Mouse (Mus musculus) small intestine, adult 2 months (tissue): ENCODE results near the gene Rnf216.

Experiments
- CTCF ChIP-seq: fragments of 200-500 bp; IDR thresholded peaks from 2 replicates; pipeline ENCODE4 v1.5.1; 2012; ENCODE audit warnings: low read depth, mild to moderate bottlenecking, control low read depth, inconsistent platforms, low read length, moderate library complexity, mixed read lengths; ENCODE audit not compliant: insufficient replicate concordance, insufficient read length; ENCODE audit errors: extremely low read depth
- POLR2A ChIP-seq: fragments of 200-500 bp; IDR thresholded peaks from 2 replicates; pipeline ENCODE4 v1.6.1; 2012; ENCODE audit warnings: low read depth, mild to moderate bottlenecking, control low read depth, inconsistent platforms, low read length, moderate library complexity

DNA sequence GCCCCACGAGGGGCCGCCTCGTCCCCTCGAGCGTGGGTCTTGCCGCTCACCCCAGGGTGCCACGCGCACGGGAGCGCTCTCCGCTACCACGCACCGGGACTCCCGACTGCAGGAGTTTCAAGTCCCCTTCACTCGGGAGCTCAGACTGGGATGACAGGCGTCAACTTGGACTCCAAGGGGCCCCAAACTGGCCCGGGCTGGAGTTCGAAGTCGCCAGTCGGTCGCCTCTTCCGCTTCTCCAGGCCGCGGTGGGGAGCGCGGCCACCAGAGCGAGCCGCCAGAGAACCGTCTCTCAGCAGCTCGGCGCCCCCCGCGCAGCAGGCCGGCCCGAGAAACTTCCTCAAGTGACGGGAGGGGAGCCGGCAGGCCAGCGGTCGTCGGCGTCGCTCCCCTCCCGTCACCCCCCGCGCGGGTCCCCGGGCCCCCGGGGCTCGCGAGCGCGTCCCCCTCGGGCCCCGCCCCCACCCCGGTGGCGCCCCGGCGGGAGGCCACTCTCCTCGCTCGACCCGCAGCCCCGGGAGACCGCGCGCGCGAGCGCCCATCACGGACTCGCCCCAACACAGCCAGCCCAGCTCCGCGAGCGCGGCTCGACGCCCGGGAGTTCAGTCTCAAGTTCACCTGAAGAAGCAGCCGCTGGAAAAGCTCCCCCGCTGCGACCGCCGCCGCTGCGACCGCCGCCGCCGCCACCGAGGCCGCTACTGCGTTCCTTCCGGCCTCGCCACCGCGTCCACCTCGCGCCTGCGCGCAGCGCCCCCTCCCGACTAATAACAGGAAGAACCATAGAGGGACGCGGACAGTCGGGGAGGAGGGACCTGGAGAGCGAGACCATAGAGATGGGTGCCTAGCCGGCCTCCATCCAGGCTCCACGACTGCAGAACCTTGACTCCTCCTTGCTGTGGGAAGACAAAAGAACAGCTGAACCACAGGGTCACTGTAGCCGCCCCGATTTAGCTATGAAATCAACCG lies at the start of gene Rnf216:
- TF ChIP-seq CTCF, result peak; percentile 69; the same call in 1 of the 2 replicates
- TF ChIP-seq POLR2A, result peak; percentile 93
